Mouse (Mus musculus) intestine, embryonic 14.5 days (tissue): ENCODE measurements around the gene Fmnl2. TPM values are rescaled to one million over a fixed set of nuclear protein-coding genes. Genes with fewer than 3 reads are reported as not detected.

Experiments used
- ATAC-seq: fragments of 200-750 bp; cut with Nextera tagmentation; replicated peaks from 2 replicates; pipeline ENCODE4 v1.8.0; 2017; ENCODE audit warnings: low read depth, moderate number of reproducible peaks, moderate TSS enrichment, moderate library complexity; ENCODE audit not compliant: low FRiP score, low TSS enrichment
- DNase-seq: peaks from one replicate; pipeline ENCODE4 v3.0.0-alpha.2; 2018; ENCODE audit warnings: low spot score
- H3K27ac ChIP-seq: fragments of 300-500 bp; sonication (generic); 2 replicates; pipeline ENCODE4 v1.5.1; 2014; ENCODE audit warnings: low read depth, mild to moderate bottlenecking, control low read depth
- H3K27me3 ChIP-seq: fragments of 300-500 bp; sonication (generic); replicated peaks from 2 replicates; pipeline ENCODE4 v1.6.1; 2014; ENCODE audit warnings: low read length, control low read depth; ENCODE audit not compliant: control insufficient read depth, insufficient read depth
- H3K36me3 ChIP-seq: fragments of 300-500 bp; sonication (generic); 2 replicates; pipeline ENCODE4 v1.6.1; 2014; ENCODE audit warnings: low read length, control low read depth; ENCODE audit not compliant: control insufficient read depth, insufficient read depth
- H3K4me1 ChIP-seq: fragments of 300-500 bp; sonication (generic); replicated peaks from 2 replicates; pipeline ENCODE4 v1.6.1; 2014; ENCODE audit warnings: low read length, control low read depth, mixed read lengths; ENCODE audit not compliant: control insufficient read depth, insufficient read depth
- H3K4me2 ChIP-seq: fragments of 300-500 bp; sonication (generic); 2 replicates; pipeline ENCODE4 v1.6.1; 2014; ENCODE audit warnings: low read length
- H3K4me3 ChIP-seq: fragments of 300-500 bp; sonication (generic); 2 replicates; pipeline ENCODE4 v1.5.1; 2014; ENCODE audit warnings: low read depth, low read length, control low read depth, mixed read lengths
- H3K9ac ChIP-seq: fragments of 300-500 bp; sonication (generic); 2 replicates; pipeline ENCODE4 v1.6.1; 2014; ENCODE audit warnings: mild to moderate bottlenecking, low read length
- H3K9me3 ChIP-seq: fragments of 300-500 bp; sonication (generic); 2 replicates; pipeline ENCODE4 v1.6.1; 2016; ENCODE audit warnings: low read length, control low read depth; ENCODE audit not compliant: control insufficient read depth
- WGBS: fragments of 180-500 bp; shearing (Covaris S2); extraction: QIAGEN DNeasy Blood & Tissue Kit; methylation state at CpG from one replicate; pipeline ENCODE4 v1.1.7; 2014; 5-methylcytosine and 5-hydroxymethylcytosine counted together
- polyA plus RNA-seq: library from polyadenylated mRNA; unstranded; fragments of >200 nt; fragmentation: Nextera tagmentation; extraction: Ambion mirVana; gene quantifications from 2 replicates; pipeline ENCODE4 v1.2.1, GENCODE M21; 2014

Gene Fmnl2
- polyA plus RNA-seq, 1 experiment from 2014 or later = 6.1 TPM

GRCm38 (mm10) chr2:52913746-52914145 lies 56.1 kb downstream of the Fmnl2 start:
- no peak for ATAC-seq
- DNase-seq = no peak
- WGBS = 32% methylated on average over 5 of the region's 5 CpGs

GRCm38 (mm10) chr2:52915536-52915935 lies 57.9 kb downstream of the Fmnl2 start:
- no peak overlapping the region for H3K27ac ChIP-seq
- H3K9me3 ChIP-seq = no peaks in the 10 kb centered on the region
- H3K4me3 ChIP-seq = no peak overlapping the region
- H3K36me3 ChIP-seq = no peaks in the 10 kb centered on the region
- no peaks in the 10 kb centered on the region for H3K4me1 ChIP-seq
- no peaks in the 10 kb centered on the region for H3K27me3 ChIP-seq
- H3K4me2 ChIP-seq = no peak overlapping the region
- 88% methylated on average over 5 of the region's 5 CpGs for WGBS
- DNase-seq = no peak
- H3K9ac ChIP-seq = no peak overlapping the region
- ATAC-seq = no peak

More at GRCm38 (mm10) chr2:52913746-52914145, 56.1 kb downstream of the Fmnl2 start:
- no peaks in the 10 kb centered on the region for H3K27me3 ChIP-seq
- H3K9me3 ChIP-seq = no peaks in the 10 kb centered on the region
- H3K4me1 ChIP-seq = no peaks in the 10 kb centered on the region
- no peak overlapping the region for H3K4me2 ChIP-seq
- H3K27ac ChIP-seq = no peak overlapping the region
- H3K4me3 ChIP-seq = no peak overlapping the region
- H3K36me3 ChIP-seq = no peaks in the 10 kb centered on the region
- no peak overlapping the region for H3K9ac ChIP-seq

GRCm38 (mm10) chr2:52918094-52918493 lies 60.4 kb downstream of the Fmnl2 start:
- Histone ChIP-seq H3K9me3 (no peaks in the 10 kb centered on the region), H3K4me1 (no peaks in the 10 kb centered on the region), H3K9ac (no peak overlapping the region), H3K27ac (no peak overlapping the region), H3K36me3 (no peaks in the 10 kb centered on the region), H3K4me3 (no peak overlapping the region), H3K27me3 (no peaks in the 10 kb centered on the region), H3K4me2 (no peak overlapping the region)
- DNase-seq = no peak
- 53% methylated on average over 5 of the region's 5 CpGs for WGBS
- no peak for ATAC-seq

GRCm38 (mm10) chr2:52920701-52921435 lies 63.2 kb downstream of the Fmnl2 start:
- DNase-seq (no peak), ATAC-seq (no peak)
- Histone ChIP-seq H3K9me3 (no peaks in the 10 kb centered on the region), H3K27ac (no peak overlapping the region), H3K36me3 (no peaks in the 10 kb centered on the region), H3K9ac (no peak overlapping the region), H3K4me2 (no peak overlapping the region), H3K27me3 (no peaks in the 10 kb centered on the region), H3K4me3 (no peak overlapping the region), H3K4me1 (no peaks in the 10 kb centered on the region)
- 90% methylated on average over 5 of the region's 5 CpGs for WGBS

GRCm38 (mm10) chr2:52925062-52925461 lies 67.4 kb downstream of the Fmnl2 start:
- WGBS = 69% methylated on average over 3 of the region's 3 CpGs
- no peak for DNase-seq

GRCm38 (mm10) chr2:52927381-52927780 lies 69.7 kb downstream of the Fmnl2 start:
- Histone ChIP-seq H3K9me3 (no peaks in the 10 kb centered on the region), H3K36me3 (no peaks in the 10 kb centered on the region), H3K4me2 (no peak overlapping the region), H3K4me1 (no peaks in the 10 kb centered on the region; the same call in 1 of the 2 replicates), H3K9ac (no peak overlapping the region), H3K4me3 (no peak overlapping the region), H3K27me3 (no peaks in the 10 kb centered on the region), H3K27ac (no peak overlapping the region)
- DNase-seq = no peak
- ATAC-seq = no peak
- 51% methylated on average over 3 of the region's 3 CpGs for WGBS

More at GRCm38 (mm10) chr2:52925062-52925461, 67.4 kb downstream of the Fmnl2 start:
- Histone ChIP-seq H3K36me3 (no peaks in the 10 kb centered on the region), H3K4me2 (no peak overlapping the region), H3K9ac (no peak overlapping the region), H3K27me3 (no peaks in the 10 kb centered on the region), H3K27ac (no peak overlapping the region), H3K4me3 (no peak overlapping the region), H3K4me1 (no peaks in the 10 kb centered on the region; the same call in 1 of the 2 replicates), H3K9me3 (no peaks in the 10 kb centered on the region)
- ATAC-seq = no peak

GRCm38 (mm10) chr2:52927858-52928301 lies 70.2 kb downstream of the Fmnl2 start:
- DNase-seq (no peak), ATAC-seq (no peak)
- H3K9ac ChIP-seq = no peak overlapping the region
- no peaks in the 10 kb centered on the region; the same call in 1 of the 2 replicates for H3K4me1 ChIP-seq
- no peak overlapping the region for H3K27ac ChIP-seq
- no peaks in the 10 kb centered on the region for H3K27me3 ChIP-seq
- 40% methylated on average over 10 of the region's 10 CpGs for WGBS
- H3K4me2 ChIP-seq = no peak overlapping the region
- no peak overlapping the region for H3K4me3 ChIP-seq
- H3K9me3 ChIP-seq = no peaks in the 10 kb centered on the region
- no peaks in the 10 kb centered on the region for H3K36me3 ChIP-seq

- no peaks in the 10 kb centered on the region for H3K27me3 ChIP-seq
- H3K27ac ChIP-seq = no peak overlapping the region
- no peak overlapping the region for H3K4me2 ChIP-seq
- H3K4me3 ChIP-seq = no peak overlapping the region
- no peaks in the 10 kb centered on the region for H3K36me3 ChIP-seq
- no peaks in the 10 kb centered on the region; the same call in 1 of the 2 replicates for H3K4me1 ChIP-seq
- ATAC-seq = no peak
- H3K9ac ChIP-seq = no peak overlapping the region
- 66% methylated on average over 3 of the region's 3 CpGs for WGBS
- DNase-seq = no peak
- no peaks in the 10 kb centered on the region for H3K9me3 ChIP-seq
Measured at GRCm38 (mm10) chr2:52928401-52928800, 70.7 kb downstream of the Fmnl2 start.
